Mouse (Mus musculus): ENCODE data around the gene Mettl17.

Gene Mettl17

GRCm38 (mm10) chr14:51929968-51930367, 45.3 kb downstream of the Mettl17 start:
- no peak for DNase-seq

GRCm38 (mm10) chr14:51930824-51931223, 46.2 kb downstream of the Mettl17 start:
- DNase-seq = peak; percentile 73 to 78

- no peak for DNase-seq
Measured at GRCm38 (mm10) chr14:51932092-51933020, 47.7 kb downstream of the Mettl17 start.

- DNase-seq = no peak
Measured at GRCm38 (mm10) chr14:51939005-51939404, 54.4 kb downstream of the Mettl17 start.

- DNase-seq = peak; percentile 29 to 44
Measured at GRCm38 (mm10) chr14:51940944-51941560, 56.4 kb downstream of the Mettl17 start.

- no peak for DNase-seq
Measured at GRCm38 (mm10) chr14:51941577-51941976, 56.9 kb downstream of the Mettl17 start.

- no peak for DNase-seq
Measured at GRCm38 (mm10) chr14:51942236-51942635, 57.6 kb downstream of the Mettl17 start.
